Mouse (Mus musculus) heart, postnatal 4 days (tissue): ENCODE measurements at regions not wholly inside any gene's neighbourhood (a gene's known extent, or its start where the extent isn't known, plus 50 kb on each side); places are given as distances from the start of the nearest gene placed in this dataset.
A peak's percentile ranks its signal among the peaks of the same experiment; 100 is the strongest.

Experiments used
- DNase-seq: peaks from one replicate; pipeline ENCODE4 v3.0.0; 2021

GRCm38 (mm10) chr1:113703462-113703861 lies 1838.7 kb upstream of the Dsel start:
- DNase-seq, result no peak

GRCm38 (mm10) chr1:113688614-113689013 lies 1823.9 kb upstream of the Dsel start:
- no peak for DNase-seq

GRCm38 (mm10) chr1:113676301-113676871 lies 1811.7 kb upstream of the Dsel start:
- no peak for DNase-seq

- DNase-seq, result peak; percentile 16
These were observed 1766.2 kb upstream of the Dsel start for GRCm38 (mm10) chr1:113630898-113631297.
